In the genomic region with DNA sequence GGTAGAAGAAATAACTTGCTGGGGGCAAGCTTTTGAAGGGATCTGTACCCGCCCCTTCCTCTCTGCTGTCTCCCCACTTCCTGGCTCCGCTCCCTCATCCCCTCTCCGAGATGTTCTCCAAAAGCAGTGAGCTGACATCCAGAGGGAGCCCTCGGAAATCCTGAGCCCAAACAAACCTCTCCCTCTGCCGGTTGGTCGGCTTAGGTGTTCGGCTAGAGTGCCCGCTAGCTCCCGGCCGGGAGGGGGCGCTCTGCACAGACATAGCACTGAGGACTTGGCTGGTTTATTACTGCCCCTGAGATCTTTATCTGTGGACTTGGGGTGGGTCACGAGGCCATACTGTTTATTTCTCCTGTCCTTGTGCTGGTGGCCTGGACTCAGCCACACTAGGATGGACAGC, we compare ENCODE assay signal across 8 mouse cellular contexts. TPM values are rescaled to one million over a fixed set of nuclear protein-coding genes. Genes with fewer than 3 reads are reported as not detected.
DNase-seq lines count a peak whose midpoint lies in the region; ATAC-seq and TF ChIP-seq lines count a peak whose summit lies in the region.
"Had no signal": no experiment of that assay in that cellular context is flagged by ENCODE, and none has a peak within 500 bp of the region (broad histone marks: within the 10 kb centered on the region; RNA-seq: fewer than 3 reads in every experiment).

No protein-coding gene starts in this region.

- H3K9me3 ChIP-seq in liver, embryonic 12.5 days (replicated peaks), result no peaks in the 10 kb centered on the region
- H3K9me3 ChIP-seq in intestine, embryonic 16.5 days (ENCODE audit: control insufficient read depth, low read length), result no peaks in the 10 kb centered on the region
- H3K9me3 ChIP-seq in stomach, embryonic 14.5 days (ENCODE audit: control insufficient read depth, low read depth, low read length), result no peaks in the 10 kb centered on the region

- no peak overlapping the region for H3K9ac ChIP-seq in liver, adult 2 months (ENCODE audit: low read depth, low read length)
- H3K9ac ChIP-seq in liver, embryonic 12.5 days, result no peak overlapping the region
- no peak overlapping the region for H3K9ac ChIP-seq in intestine, embryonic 16.5 days (ENCODE audit: low read depth, low read length)
- H3K9ac ChIP-seq in stomach, embryonic 14.5 days (replicated peaks; ENCODE audit: low read depth, low read length), result no peak overlapping the region

- no peak overlapping the region for H3K4me3 ChIP-seq in liver, adult 2 months (ENCODE audit: insufficient read depth, low read depth, low read length)
- no peak overlapping the region for H3K4me3 ChIP-seq in liver, embryonic 12.5 days
- no peak overlapping the region for H3K4me3 ChIP-seq in intestine, embryonic 16.5 days (ENCODE audit: low read length)
- H3K4me3 ChIP-seq in stomach, embryonic 14.5 days (ENCODE audit: low read depth, low read length), result no peak overlapping the region

- H3K4me2 ChIP-seq in liver, embryonic 12.5 days, result no peak overlapping the region
- H3K4me2 ChIP-seq in intestine, embryonic 16.5 days (ENCODE audit: low read depth, low read length), result no peak overlapping the region; the same call in 1 of the 2 replicates
- H3K4me2 ChIP-seq in stomach, embryonic 14.5 days (replicated peaks; ENCODE audit: low read depth, low read length), result no peak overlapping the region

- no peaks in the 10 kb centered on the region for H3K79me2 ChIP-seq in liver, adult 2 months (ENCODE audit: control insufficient read depth, insufficient read depth, low read length)

- no peak for DNase-seq in liver, adult 2 months (ENCODE audit: extremely low read depth, low read depth, low spot score)
- peak; percentile 87 for DNase-seq in R1 (ENCODE audit: low read depth, low spot score)
- no peak for DNase-seq in ovary, postnatal 10 days (ENCODE audit: low spot score)
- DNase-seq in layer of hippocampus, adult 8-10 months (ENCODE audit: low spot score in 2 of 2), result no peak
- DNase-seq: layer of hippocampus, postnatal 36 days had no signal

- 37% methylated on average over 12 of the region's 12 CpGs for WGBS in liver, adult 2 months
- 27% methylated on average over 12 of the region's 12 CpGs for WGBS in liver, embryonic 12.5 days (ENCODE audit: insufficient replicate concordance)
- 39% methylated on average over 10 of the region's 12 CpGs for whole genome bisulfite sequencing in intestine, embryonic 16.5 days
- WGBS in stomach, embryonic 14.5 days, result 38% methylated on average over 12 of the region's 12 CpGs

- no peaks in the 10 kb centered on the region for H3K4me1 ChIP-seq in liver, adult 2 months (ENCODE audit: control insufficient read depth, insufficient read depth, low read length)
- H3K4me1 ChIP-seq in liver, embryonic 12.5 days, result no peaks in the 10 kb centered on the region
- peaks cover 41% of the 10 kb centered on the region for H3K4me1 ChIP-seq in intestine, embryonic 16.5 days (ENCODE audit: control insufficient read depth, insufficient read depth, low read length)
- H3K4me1 ChIP-seq in stomach, embryonic 14.5 days (ENCODE audit: control insufficient read depth, insufficient read depth, low read length), result peaks cover 22% of the 10 kb centered on the region; the same call in 1 of the 2 replicates

- peak; percentile 70 for TF ChIP-seq CTCF in liver, adult 2 months (IDR thresholded peaks at IDR 0.05; ENCODE audit: low read depth, low read length)

- no peak for ATAC-seq in liver, embryonic 12.5 days
- ATAC-seq in intestine, embryonic 16.5 days, result peak; percentile 13; the same call in 1 of the 2 replicates
- no peak for ATAC-seq in stomach, embryonic 14.5 days (ENCODE audit: insufficient number of reproducible peaks, insufficient read depth, low FRiP score, low read depth)

- no peak overlapping the region for H3K27ac ChIP-seq in liver, adult 2 months (replicated peaks; ENCODE audit: insufficient read depth, low read depth, low read length)
- no peak overlapping the region for H3K27ac ChIP-seq in liver, embryonic 12.5 days
- peak overlapping the region; percentile 82 for H3K27ac ChIP-seq in intestine, embryonic 16.5 days (ENCODE audit: low read length)
- H3K27ac ChIP-seq in stomach, embryonic 14.5 days (ENCODE audit: low read length), result peak overlapping the region; percentile 44; the same call in 1 of the 2 replicates

- no peaks in the 10 kb centered on the region for H3K36me3 ChIP-seq in liver, adult 2 months (ENCODE audit: control insufficient read depth, insufficient read depth, low read length)
- no peaks in the 10 kb centered on the region for H3K36me3 ChIP-seq in liver, embryonic 12.5 days
- H3K36me3 ChIP-seq in intestine, embryonic 16.5 days (ENCODE audit: control insufficient read depth, insufficient read depth, low read length), result no peaks in the 10 kb centered on the region
- H3K36me3 ChIP-seq in stomach, embryonic 14.5 days (ENCODE audit: control insufficient read depth, insufficient read depth, low read length), result no peaks in the 10 kb centered on the region

- no peaks in the 10 kb centered on the region for H3K27me3 ChIP-seq in liver, adult 2 months (ENCODE audit: control insufficient read depth, insufficient read depth, low read length)
- peaks cover 44% of the 10 kb centered on the region for H3K27me3 ChIP-seq in liver, embryonic 12.5 days (replicated peaks)
- no peaks in the 10 kb centered on the region for H3K27me3 ChIP-seq in intestine, embryonic 16.5 days (replicated peaks; ENCODE audit: control insufficient read depth, insufficient read depth, low read length)
- H3K27me3 ChIP-seq in stomach, embryonic 14.5 days (ENCODE audit: control insufficient read depth, insufficient read depth, low read length), result no peaks in the 10 kb centered on the region

- TF ChIP-seq POLR2A in liver, adult 2 months (IDR thresholded peaks at IDR 0.05; ENCODE audit: extremely low read depth, insufficient read depth, low read length), result no peak

RNA-seq across cellular contexts. Expression of a gene that starts 3.1 kb away (rescaled TPM):
- 6.6 and 8.4 TPM in 2 replicates for total RNA-seq in liver, adult 2 months (2014; rRNA removed)
- 11.8 and 16.2 TPM in 2 replicates for polyA plus RNA-seq in liver, adult 2 months (2012; rRNA removed)
- 0.41 and 0.66 TPM in 2 replicates for polyA plus RNA-seq in liver, embryonic 12.5 days (2016; fragmentation: Nextera tagmentation; extraction: Ambion mirVana)
- 4.6 and 5.4 TPM in 2 replicates for polyA plus RNA-seq in intestine, embryonic 16.5 days (2015; fragmentation: Nextera tagmentation; extraction: Ambion mirVana)
- polyA plus RNA-seq in stomach, embryonic 14.5 days (2014; fragmentation: Nextera tagmentation; extraction: Ambion mirVana), result 12.6 and 13.3 TPM in 2 replicates
- total RNA-seq in layer of hippocampus, adult 8-10 months (2022), result 1 to 10 TPM; 5.9 to 7.8 (median 7.0) TPM

RNA-seq across cellular contexts. Expression of a gene that starts 30.5 kb away (rescaled TPM):
- total RNA-seq in liver, adult 2 months (2014; rRNA removed), result not detected in 2 replicates
- 0.04 TPM in 1 of 2 replicates, not detected in the other for polyA plus RNA-seq in liver, adult 2 months (2012; rRNA removed)
- 0.07 and 0.14 TPM in 2 replicates for polyA plus RNA-seq in liver, embryonic 12.5 days (2016; fragmentation: Nextera tagmentation; extraction: Ambion mirVana)
- polyA plus RNA-seq in intestine, embryonic 16.5 days (2015; fragmentation: Nextera tagmentation; extraction: Ambion mirVana), result 6.4 and 6.8 TPM in 2 replicates
- polyA plus RNA-seq in stomach, embryonic 14.5 days (2014; fragmentation: Nextera tagmentation; extraction: Ambion mirVana), result 2.6 and 3.7 TPM in 2 replicates
- 1 to 10 TPM; 1.9 to 2.4 (median 2.2) TPM for total RNA-seq in layer of hippocampus, adult 8-10 months (2022)

RNA-seq across cellular contexts. Expression of a gene that starts 33.8 kb away (rescaled TPM):
- under 0.01 TPM in 1 of 2 replicates, not detected in the other for total RNA-seq in liver, adult 2 months (2014; rRNA removed)
- 0.04 TPM in 1 of 2 replicates, not detected in the other for polyA plus RNA-seq in liver, adult 2 months (2012; rRNA removed)
- not detected in 2 replicates for polyA plus RNA-seq in liver, embryonic 12.5 days (2016; fragmentation: Nextera tagmentation; extraction: Ambion mirVana)
- polyA plus RNA-seq in intestine, embryonic 16.5 days (2015; fragmentation: Nextera tagmentation; extraction: Ambion mirVana), result 0.23 TPM in 2 replicates
- polyA plus RNA-seq in stomach, embryonic 14.5 days (2014; fragmentation: Nextera tagmentation; extraction: Ambion mirVana), result 0.23 and 0.31 TPM in 2 replicates
- total RNA-seq in layer of hippocampus, adult 8-10 months (2022), result 1 to 10 TPM; 1.7 to 3.8 (median 2.8) TPM

RNA-seq across cellular contexts. Expression of a gene that starts 56.7 kb away (rescaled TPM):
- total RNA-seq in liver, adult 2 months (2014; rRNA removed), result not detected in 2 replicates
- polyA plus RNA-seq in liver, adult 2 months (2012; rRNA removed), result not detected in 2 replicates
- 0.08 TPM in 1 of 2 replicates, not detected in the other for polyA plus RNA-seq in liver, embryonic 12.5 days (2016; fragmentation: Nextera tagmentation; extraction: Ambion mirVana)
- 0.09 TPM in 1 of 2 replicates, not detected in the other for polyA plus RNA-seq in intestine, embryonic 16.5 days (2015; fragmentation: Nextera tagmentation; extraction: Ambion mirVana)
- polyA plus RNA-seq in stomach, embryonic 14.5 days (2014; fragmentation: Nextera tagmentation; extraction: Ambion mirVana), result not detected in 2 replicates
- 1 to 10 TPM in 2 of 4 experiments, under 1 TPM in 2; 0.33 to 1.1 (median 0.71) TPM for total RNA-seq in layer of hippocampus, adult 8-10 months (2022)

Comparison
In these comparisons a context has a peak if more than half of its experiments do, and no peak if none do; other contexts are left out.
1. H3K27ac ChIP-seq: peak in intestine, embryonic 16.5 days (single experiment) and stomach, embryonic 14.5 days (single experiment); none in liver, adult 2 months (single experiment) and liver, embryonic 12.5 days (single experiment).